Mouse (Mus musculus) fibroblast of lung, adult 2 months (primary cell): ENCODE data around the gene Baz2b.

Source experiments
- DNase-seq: peaks from one replicate; pipeline ENCODE4 v3.0.0-alpha.2; 2011; ENCODE audit warnings: low read depth

Gene Baz2b

GRCm38 (mm10) chr2:60003038-60003664 lies 206.5 kb downstream of the Baz2b start:
- DNase-seq, result no peak

DNA sequence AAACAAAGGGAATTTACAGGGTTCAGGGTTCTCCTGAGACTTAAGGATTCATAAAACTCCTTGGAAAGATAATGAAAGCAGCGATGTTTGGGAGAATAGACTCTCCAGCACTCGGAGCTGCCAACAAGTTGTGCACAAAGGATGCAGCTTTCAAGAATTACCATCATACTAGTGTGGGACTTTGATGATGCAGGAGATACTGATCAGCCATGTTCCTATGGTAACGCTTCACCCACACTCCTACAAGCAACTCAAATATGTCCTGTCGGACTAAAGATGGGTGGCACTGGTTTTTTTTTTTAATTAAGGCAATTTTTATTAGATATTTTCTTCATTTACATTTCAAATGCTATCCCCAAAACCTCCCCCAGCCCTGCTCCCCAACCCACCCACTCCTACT lies 209.4 kb downstream of the Baz2b start:
- DNase-seq, result no peak

DNA sequence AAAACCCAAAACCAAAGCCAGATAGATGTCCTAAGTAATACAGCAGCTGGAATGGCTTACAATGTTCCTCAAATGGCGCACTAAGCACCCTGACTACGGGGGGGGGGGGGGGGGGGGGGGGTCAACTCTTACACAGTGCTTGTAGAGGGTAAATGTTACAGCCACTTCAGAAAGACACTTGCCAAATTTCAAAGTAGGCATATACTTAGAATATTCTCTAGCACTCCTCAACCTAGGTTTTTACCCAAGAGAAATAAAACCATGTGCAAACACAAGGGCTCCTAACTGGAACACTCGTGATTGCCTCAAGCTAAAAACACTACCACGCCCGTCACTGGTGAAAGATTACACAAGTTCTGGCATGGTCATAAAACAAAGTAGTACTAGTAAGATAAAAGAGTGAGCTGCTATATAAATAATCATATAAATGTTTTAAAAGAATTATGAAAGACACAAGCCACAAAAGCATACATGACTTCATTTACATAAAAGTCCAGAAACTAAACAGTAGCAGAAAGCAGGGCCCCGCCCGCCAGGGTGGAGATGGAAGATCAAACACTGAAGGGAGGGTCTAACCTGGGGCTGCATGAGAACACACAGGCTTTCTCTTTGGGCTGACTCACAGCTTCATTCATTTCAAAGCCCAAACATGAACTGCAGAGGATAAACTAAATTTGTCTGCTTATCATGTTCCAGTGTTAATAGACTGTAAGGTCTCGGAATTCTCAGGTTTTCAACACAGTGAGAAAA lies 212.0 kb downstream of the Baz2b start:
- no peak for DNase-seq

- DNase-seq, result no peak
These were observed 212.7 kb downstream of the Baz2b start for GRCm38 (mm10) chr2:59996911-59997310.

DNA sequence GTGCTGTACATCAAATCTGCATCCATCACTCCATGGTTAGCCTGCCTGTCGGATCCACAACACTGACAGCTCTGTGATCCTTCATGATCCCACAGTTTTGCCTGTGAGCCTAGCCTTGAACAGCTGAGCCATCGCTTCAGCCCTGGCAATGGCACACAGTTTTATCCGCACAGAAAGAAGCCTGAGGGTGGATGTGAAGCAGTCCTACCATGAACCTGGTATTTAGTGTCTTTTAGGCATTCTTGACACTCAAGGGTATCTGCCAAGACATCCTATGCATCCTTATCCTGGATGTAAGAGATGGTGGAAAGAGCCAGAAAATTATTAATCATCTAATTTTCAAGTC lies 216.5 kb downstream of the Baz2b start:
- DNase-seq, result no peak

DNA sequence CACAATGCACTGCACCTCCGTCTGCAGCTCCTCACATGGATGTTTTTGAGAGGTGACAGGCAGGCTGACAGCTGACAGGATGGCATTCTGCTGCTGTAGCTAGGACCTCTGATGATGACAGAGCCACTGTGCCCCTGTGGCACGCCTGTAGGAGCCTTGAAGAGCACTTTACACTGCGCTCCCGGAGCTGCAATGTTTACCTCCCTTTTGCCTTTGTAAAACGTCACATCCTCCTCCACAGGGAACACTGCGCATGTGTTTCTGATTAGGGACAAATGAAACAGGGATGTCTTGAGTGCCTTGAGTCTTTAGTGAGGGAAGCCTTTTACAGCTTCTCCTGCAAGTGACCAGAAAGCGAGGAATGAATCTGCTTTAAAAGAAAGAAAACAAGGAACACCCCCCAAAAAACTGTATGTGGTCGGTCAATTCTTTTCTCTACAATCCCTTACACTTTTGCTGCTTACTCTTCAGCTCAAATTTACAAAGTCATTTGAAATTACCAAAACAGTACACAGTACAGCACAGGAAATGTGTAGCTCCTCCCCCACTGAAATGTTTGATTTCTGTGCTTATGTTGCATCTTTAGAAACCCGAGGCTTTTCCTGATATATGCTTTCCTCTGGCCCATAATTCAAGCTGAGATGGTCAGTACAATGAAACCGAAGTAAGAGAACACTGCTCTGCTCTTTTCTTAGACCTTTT lies 217.0 kb downstream of the Baz2b start:
- DNase-seq, result no peak

DNA sequence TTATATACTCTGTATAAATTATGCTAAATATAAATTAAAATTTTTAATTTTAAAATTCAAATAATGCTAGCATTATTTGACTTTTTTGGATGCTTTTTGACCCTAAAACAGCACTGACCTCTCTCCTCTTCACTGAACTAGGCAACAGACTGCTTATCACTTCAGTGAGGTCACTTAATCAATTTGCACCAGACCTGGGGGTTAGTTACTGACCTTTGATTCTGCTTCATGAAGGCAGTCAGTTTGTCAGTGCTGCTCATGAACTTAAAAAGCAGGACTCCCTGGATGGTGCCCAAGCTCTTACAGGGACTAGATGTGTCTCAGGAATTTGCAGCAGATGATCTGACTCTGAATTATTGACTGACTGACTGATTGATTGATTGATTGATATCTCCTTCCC lies 217.9 kb downstream of the Baz2b start:
- DNase-seq, result no peak

- DNase-seq, result no peak
These were observed 222.1 kb downstream of the Baz2b start for GRCm38 (mm10) chr2:59987521-59987920.

DNA sequence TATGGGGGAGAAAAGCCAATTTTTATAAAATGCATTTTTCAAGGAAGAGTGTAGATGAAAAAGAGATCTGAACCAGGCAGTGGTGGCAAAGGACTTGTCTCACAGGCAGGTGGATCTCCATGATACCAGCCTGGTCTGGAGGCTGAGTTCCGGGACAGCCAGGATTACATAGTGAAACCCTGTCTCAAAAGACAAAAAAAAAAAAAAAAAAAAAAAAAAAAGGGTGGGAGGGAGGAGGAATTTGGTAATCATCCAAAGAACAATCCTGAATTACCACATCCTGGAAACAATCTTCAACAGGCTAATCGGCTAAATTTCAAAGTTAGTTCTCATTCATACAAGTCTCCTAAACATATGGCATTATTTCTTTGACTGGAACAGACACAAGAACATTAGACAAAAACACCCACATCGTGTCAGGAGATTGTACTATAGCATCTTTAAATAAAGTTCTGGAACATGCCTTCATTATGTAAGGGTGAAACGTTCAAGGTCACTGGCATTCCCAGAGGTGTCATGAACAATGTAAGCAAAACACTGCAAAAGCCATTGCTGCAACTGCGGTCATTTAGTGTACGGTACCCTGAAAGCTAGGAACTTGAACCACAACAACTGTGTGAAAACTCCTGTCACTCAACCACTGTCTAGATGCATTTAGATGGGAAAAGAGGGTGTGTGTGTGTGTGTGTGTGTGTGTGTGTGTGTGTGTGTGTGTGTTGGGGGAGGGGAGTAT lies 230.0 kb downstream of the Baz2b start:
- DNase-seq, result no peak

DNA sequence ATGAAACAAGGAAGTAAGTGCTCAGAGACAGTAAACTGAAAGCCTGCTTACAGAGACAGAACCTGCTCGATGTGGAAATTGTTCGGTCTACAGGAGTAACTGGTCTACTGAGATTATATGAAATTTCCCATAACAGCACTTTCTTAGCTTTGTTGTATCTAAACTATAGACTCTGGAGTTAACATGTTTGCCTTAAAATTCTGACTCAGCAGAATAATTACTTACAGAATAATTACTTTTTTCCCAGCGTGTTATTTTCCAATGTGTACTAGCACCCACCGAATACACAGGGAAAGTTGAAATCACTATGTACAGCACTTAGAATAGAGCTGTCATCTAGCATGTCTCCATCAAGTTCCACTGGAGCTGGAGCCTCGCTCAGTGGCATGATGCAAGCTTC lies 233.0 kb downstream of the Baz2b start:
- DNase-seq, result no peak

GRCm38 (mm10) chr2:59975772-59976171 lies 233.9 kb downstream of the Baz2b start:
- DNase-seq, result no peak

DNA sequence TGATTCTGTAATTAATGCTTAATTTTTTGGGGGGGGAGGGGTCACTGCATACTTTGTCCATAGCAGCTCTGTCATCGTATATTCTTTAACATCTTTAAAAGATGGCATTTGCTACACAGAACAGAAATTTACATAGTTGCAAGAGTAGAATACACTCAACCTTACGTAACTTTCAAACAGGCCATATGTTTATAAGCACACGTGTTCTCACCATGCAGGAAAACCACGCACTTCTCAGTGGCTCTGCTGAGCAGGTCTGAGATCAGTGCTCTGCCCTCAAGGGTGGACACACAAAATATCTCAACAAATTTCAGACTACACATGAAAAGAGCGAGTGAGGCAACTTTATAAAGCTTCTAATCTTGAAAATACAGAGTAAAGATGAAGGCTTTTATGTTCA lies 235.7 kb downstream of the Baz2b start:
- no peak for DNase-seq

GRCm38 (mm10) chr2:59973104-59973641 lies 236.5 kb downstream of the Baz2b start:
- DNase-seq, result no peak

- DNase-seq, result no peak
These were observed 239.1 kb downstream of the Baz2b start for GRCm38 (mm10) chr2:59970511-59970910.

DNA sequence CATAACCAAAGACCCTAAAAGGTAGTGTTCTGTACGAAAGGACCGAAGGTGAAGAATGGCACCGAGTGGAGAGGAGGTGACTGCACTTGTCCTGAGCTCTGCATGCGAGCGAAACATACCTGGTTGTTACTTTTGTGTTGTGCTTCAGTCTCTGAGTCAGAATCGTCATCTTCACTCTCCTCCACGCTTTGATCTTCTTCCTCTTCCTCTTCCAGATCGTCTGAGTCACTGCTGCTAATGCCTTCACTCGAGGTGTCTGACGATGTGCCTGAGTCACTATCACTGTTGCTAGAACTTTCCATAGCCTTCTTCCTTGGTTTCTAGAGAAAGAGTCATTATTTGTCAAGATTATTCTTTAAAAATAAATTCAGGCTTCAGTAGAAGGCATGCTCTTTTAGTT lies 240.5 kb downstream of the Baz2b start:
- DNase-seq, result no peak

GRCm38 (mm10) chr2:59968593-59968992 lies 241.0 kb downstream of the Baz2b start:
- DNase-seq, result no peak

GRCm38 (mm10) chr2:59966454-59966853 lies 243.2 kb downstream of the Baz2b start:
- DNase-seq, result no peak

GRCm38 (mm10) chr2:59963011-59963410 lies 246.6 kb downstream of the Baz2b start:
- no peak for DNase-seq

DNA sequence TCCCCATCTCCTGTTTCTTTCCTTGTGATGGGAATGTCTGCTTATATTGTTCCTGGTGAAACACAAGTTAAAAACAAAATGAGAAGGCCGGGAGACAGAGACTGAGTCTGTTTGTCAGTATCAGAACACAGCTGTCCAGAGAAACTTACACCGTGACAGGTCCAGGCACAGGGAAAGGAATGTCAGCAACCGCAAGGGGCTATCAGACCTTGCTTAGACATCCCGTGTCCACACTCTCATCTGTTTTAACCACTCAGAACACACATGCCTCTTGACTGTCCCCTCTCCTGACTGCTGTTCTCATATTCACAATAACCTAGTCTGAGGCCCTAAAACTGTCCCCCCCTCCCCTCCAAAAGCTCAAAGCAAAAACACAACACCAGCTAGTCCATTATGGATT lies 247.1 kb downstream of the Baz2b start:
- no peak for DNase-seq

DNA sequence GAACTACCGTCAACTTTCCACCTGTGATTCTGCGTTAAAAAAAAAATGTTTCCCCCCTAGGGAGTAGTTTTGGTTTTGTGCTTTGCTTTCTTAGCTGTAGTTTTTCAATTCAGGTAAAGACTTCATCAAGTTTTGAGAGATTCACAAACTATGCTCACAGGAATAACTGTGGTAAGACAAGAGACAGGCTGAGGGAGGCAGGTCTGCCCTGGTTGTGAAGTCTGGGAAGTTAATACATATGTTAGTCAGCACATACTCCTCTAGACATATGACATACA lies 249.2 kb downstream of the Baz2b start:
- DNase-seq, result no peak

- DNase-seq, result no peak
These were observed 249.8 kb downstream of the Baz2b start for GRCm38 (mm10) chr2:59959668-59960494.

DNA sequence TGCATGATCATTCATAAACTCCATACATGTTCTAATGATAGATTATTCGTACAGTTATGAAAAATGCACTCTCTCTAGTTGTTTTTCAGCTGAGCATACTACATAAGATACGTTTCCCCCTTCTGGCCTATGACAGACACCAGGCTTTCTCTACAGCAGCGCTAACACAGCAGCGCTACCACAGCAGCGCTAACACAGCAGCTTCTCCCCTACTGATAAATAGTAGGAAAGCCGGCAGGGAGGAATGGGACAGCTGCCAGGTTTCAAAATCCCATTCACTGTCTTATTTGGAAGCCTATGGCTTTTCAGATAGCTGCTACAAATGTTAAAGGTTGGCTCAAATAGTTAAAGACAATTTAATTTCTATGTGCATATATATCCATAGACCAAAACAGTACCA lies 251.1 kb downstream of the Baz2b start:
- DNase-seq, result no peak
